Comparison of ENCODE assay signal across 10 mouse cellular contexts in genomic region chr12:83100413-83100812, GRCm38 (mm10).
DNase-seq lines count a peak whose midpoint lies in the region; ATAC-seq and TF ChIP-seq lines count a peak whose summit lies in the region.
"Had no signal": no experiment of that assay in that cellular context is flagged by ENCODE, and none has a peak within 500 bp of the region (broad histone marks: within the 10 kb centered on the region; RNA-seq: fewer than 3 reads in every experiment).

No protein-coding gene starts in this region.

- no peaks in the 10 kb centered on the region for H3K36me3 ChIP-seq in heart, postnatal 0 days (replicated peaks; ENCODE audit: control insufficient read depth, insufficient read depth, low read length)
- H3K36me3 ChIP-seq: limb, embryonic 12.5 days had no signal

- TF ChIP-seq EP300 in heart, postnatal 0 days (IDR thresholded peaks at IDR 0.05; ENCODE audit: low read depth) = no peak

- ATAC-seq in heart, postnatal 0 days (ENCODE audit: insufficient read depth, low read depth) = peak; percentile 73
- no peak for ATAC-seq in activated CD4-positive, CD25-positive, alpha-beta regulatory T cell, adult 4 months

- no peaks in the 10 kb centered on the region for H3K27me3 ChIP-seq in heart, postnatal 0 days (ENCODE audit: control insufficient read depth, insufficient read depth, low read length)
- H3K27me3 ChIP-seq: limb, embryonic 12.5 days had no signal

- H3K27ac ChIP-seq in heart, postnatal 0 days (ENCODE audit: low read depth) = peak overlapping the region; percentile 9
- H3K27ac ChIP-seq: hindbrain, embryonic 14.5 days; limb, embryonic 12.5 days had no signal

- WGBS in heart, postnatal 0 days = 29% methylated on average over 9 of the region's 9 CpGs

- no peak overlapping the region for H3K4me2 ChIP-seq in heart, postnatal 0 days (ENCODE audit: low read depth, low read length)
- H3K4me2 ChIP-seq: hindbrain, embryonic 14.5 days; limb, embryonic 12.5 days had no signal

- H3K4me1 ChIP-seq in heart, postnatal 0 days (ENCODE audit: control insufficient read depth, insufficient read depth) = no peaks in the 10 kb centered on the region
- H3K4me1 ChIP-seq: limb, embryonic 12.5 days had no signal

- DNase-seq in adrenal gland, postnatal 10 days = peak; percentile 85
- DNase-seq in gastrocnemius, adult 8-10 months (ENCODE audit: low spot score in 2 of 2) = peak; percentile 69 to 78
- peak; percentile 55 for DNase-seq in heart, postnatal 0 days (ENCODE audit: low spot score)
- DNase-seq in lung, postnatal 14 days = peak; percentile 13
- DNase-seq in right cerebral cortex, postnatal 10 days (ENCODE audit: low spot score in 2 of 2) = no peak
- no peak for DNase-seq in Muller cell, postnatal 12 days (ENCODE audit: inconsistent ontology term)
- DNase-seq: right cerebral cortex, postnatal 25 days had no signal

- no peak for TF ChIP-seq CTCF in heart, postnatal 0 days (IDR thresholded peaks at IDR 0.05; ENCODE audit: low read depth)

- no peak overlapping the region for H3K4me3 ChIP-seq in heart, postnatal 0 days (ENCODE audit: low read depth, low read length)
- H3K4me3 ChIP-seq: limb, embryonic 12.5 days had no signal

- H3K9ac ChIP-seq in heart, postnatal 0 days (replicated peaks; ENCODE audit: low read depth, low read length) = no peak overlapping the region
- H3K9ac ChIP-seq: hindbrain, embryonic 14.5 days; limb, embryonic 12.5 days had no signal

- no peaks in the 10 kb centered on the region for H3K9me3 ChIP-seq in heart, postnatal 0 days (replicated peaks; ENCODE audit: control insufficient read depth, low read length)
- H3K9me3 ChIP-seq: limb, embryonic 12.5 days had no signal

Comparison
In these comparisons a context has a peak if more than half of its experiments do, and no peak if none do; other contexts are left out.
1. DNase-seq: peak in adrenal gland, postnatal 10 days (single experiment), gastrocnemius, adult 8-10 months (2 of 2), heart, postnatal 0 days (single experiment) and lung, postnatal 14 days (single experiment); none in right cerebral cortex, postnatal 10 days (0 of 2) and Muller cell, postnatal 12 days (single experiment).